9 mouse cellular contexts compared by ENCODE assay signal in genomic region chr14:79321152-79321551, GRCm38 (mm10). TPM values are rescaled to one million over a fixed set of nuclear protein-coding genes. Genes with fewer than 3 reads are reported as not detected.
DNase-seq lines count a peak whose midpoint lies in the region; ATAC-seq and TF ChIP-seq lines count a peak whose summit lies in the region.
"Had no signal": no experiment of that assay in that cellular context is flagged by ENCODE, and none has a peak within 500 bp of the region (broad histone marks: within the 10 kb centered on the region; RNA-seq: fewer than 3 reads in every experiment).

No protein-coding gene starts in this region.

- no peaks in the 10 kb centered on the region for H3K9me3 ChIP-seq in embryonic facial prominence, embryonic 14.5 days (ENCODE audit: control insufficient read depth, low read length)
- no peaks in the 10 kb centered on the region for H3K9me3 ChIP-seq in liver, postnatal 0 days (ENCODE audit: low read length)
- H3K9me3 ChIP-seq: G1E had no signal

- DNase-seq in adrenal gland, postnatal 36 days, result peak; percentile 8 to 21
- DNase-seq in adrenal gland, postnatal 4 days (ENCODE audit: low spot score in 2 of 2), result no peak
- peak; percentile 72 for DNase-seq in CD4-positive, CD25-positive, alpha-beta regulatory T cell, adult 2 months (ENCODE audit: low read depth, low spot score)
- DNase-seq in embryonic facial prominence, embryonic 14.5 days (ENCODE audit: low spot score), result peak; percentile 74
- no peak for DNase-seq in liver, postnatal 0 days
- no peak for DNase-seq in left cerebral cortex, postnatal 36 days (ENCODE audit: low spot score in 2 of 2)

- peak; percentile 76 for ATAC-seq in embryonic facial prominence, embryonic 14.5 days (ENCODE audit: low read depth)
- peak; percentile 76 for ATAC-seq in inflammation-experienced regulatory T-cells, adult 6 months
- 0 out of 2 replicates have a peak, but pooled peaks have one; percentile 35 for ATAC-seq in liver, postnatal 0 days

- H3K36me3 ChIP-seq in embryonic facial prominence, embryonic 14.5 days (ENCODE audit: control insufficient read depth, insufficient read depth, low read length), result no peaks in the 10 kb centered on the region
- H3K36me3 ChIP-seq in liver, postnatal 0 days (replicated peaks; ENCODE audit: insufficient read depth, low read length), result no peaks in the 10 kb centered on the region
- no peaks in the 10 kb centered on the region for H3K36me3 ChIP-seq in small intestine, adult 2 months (ENCODE audit: control insufficient read depth, insufficient read depth, low read length)
- H3K36me3 ChIP-seq: G1E had no signal

- 23% methylated on average over 8 of the region's 8 CpGs for whole genome bisulfite sequencing in embryonic facial prominence, embryonic 14.5 days
- 31% methylated on average over 8 of the region's 8 CpGs for WGBS in liver, postnatal 0 days (ENCODE audit: insufficient replicate concordance)
- 36% methylated on average over 8 of the region's 8 CpGs for WGBS in small intestine, adult 2 months

- no peaks in the 10 kb centered on the region for H3K27me3 ChIP-seq in embryonic facial prominence, embryonic 14.5 days (replicated peaks; ENCODE audit: control insufficient read depth, insufficient read depth, low read length)
- no peaks in the 10 kb centered on the region for H3K27me3 ChIP-seq in liver, postnatal 0 days (ENCODE audit: insufficient read depth, low read length)
- no peaks in the 10 kb centered on the region for H3K27me3 ChIP-seq in small intestine, adult 2 months (ENCODE audit: control insufficient read depth, insufficient read depth, low read length)

- no peak overlapping the region for H3K4me2 ChIP-seq in embryonic facial prominence, embryonic 14.5 days (ENCODE audit: low read depth, low read length)
- no peak overlapping the region for H3K4me2 ChIP-seq in liver, postnatal 0 days (ENCODE audit: low read depth, low read length)

- no peak overlapping the region for H3K27ac ChIP-seq in embryonic facial prominence, embryonic 14.5 days (replicated peaks; ENCODE audit: low read depth, low read length)
- no peak overlapping the region for H3K27ac ChIP-seq in liver, postnatal 0 days (ENCODE audit: low read depth)
- no peak overlapping the region for H3K27ac ChIP-seq in small intestine, adult 2 months (ENCODE audit: insufficient read depth, low read depth, low read length)

- TF ChIP-seq CTCF in liver, postnatal 0 days (IDR thresholded peaks at IDR 0.05; ENCODE audit: low read depth), result peak; percentile 80
- TF ChIP-seq CTCF in small intestine, adult 2 months (IDR thresholded peaks at IDR 0.05; ENCODE audit: extremely low read depth, insufficient read length, insufficient replicate concordance, low read depth, low read length), result peak; percentile 28; the same call in 1 of the 2 replicates

- no peaks in the 10 kb centered on the region for H3K4me1 ChIP-seq in embryonic facial prominence, embryonic 14.5 days (ENCODE audit: control insufficient read depth, insufficient read depth, low read length)
- no peaks in the 10 kb centered on the region for H3K4me1 ChIP-seq in liver, postnatal 0 days (ENCODE audit: insufficient read depth)
- no peaks in the 10 kb centered on the region for H3K4me1 ChIP-seq in small intestine, adult 2 months (ENCODE audit: control insufficient read depth, insufficient read depth, insufficient read length, low read length)

- H3K9ac ChIP-seq in embryonic facial prominence, embryonic 14.5 days (ENCODE audit: low read depth, low read length), result no peak overlapping the region
- H3K9ac ChIP-seq in liver, postnatal 0 days (replicated peaks), result no peak overlapping the region

- H3K4me3 ChIP-seq in embryonic facial prominence, embryonic 14.5 days (ENCODE audit: low read depth, low read length), result no peak overlapping the region
- no peak overlapping the region for H3K4me3 ChIP-seq in liver, postnatal 0 days (ENCODE audit: low read depth, low read length)
- H3K4me3 ChIP-seq in small intestine, adult 2 months (ENCODE audit: low read depth, low read length), result no peak overlapping the region

- intact Hi-C loops in left cerebral cortex, postnatal 36 days (cut with DNase I), result no loop called here

- TF ChIP-seq EP300 in liver, postnatal 0 days (IDR thresholded peaks at IDR 0.05; ENCODE audit: low read depth), result no peak

- TF ChIP-seq POLR2A in small intestine, adult 2 months (IDR thresholded peaks at IDR 0.05; ENCODE audit: low read depth, low read length), result no peak

RNA-seq across cellular contexts. Expression of gene Rgcc, which starts 19.7 kb away (rescaled TPM):
- total RNA-seq in adrenal gland, postnatal 36 days (2021), result 100 to 1,000 TPM; 122 to 238 TPM
- 10 to 100 TPM; 72.3 to 97.8 TPM for total RNA-seq in adrenal gland, postnatal 4 days (2021)
- polyA plus RNA-seq in embryonic facial prominence, embryonic 14.5 days (2014; fragmentation: Nextera tagmentation; extraction: Ambion mirVana), result 74.8 and 89.5 TPM in 2 replicates
- polyA plus RNA-seq in inflammation-experienced regulatory T-cells, adult 6 months (2017; shearing (Covaris generic)), result 10 to 100 TPM; 31.1 to 35.0 (median 32.7) TPM
- 98.4 and 102 TPM in 2 replicates for polyA plus RNA-seq in liver, postnatal 0 days (2015; fragmentation: Nextera tagmentation; extraction: Ambion mirVana)
- 29.9 and 42.1 TPM in 2 replicates for polyA plus RNA-seq in small intestine, adult 2 months (2012; rRNA removed)
- 10 to 100 TPM; 30.1 to 39.0 TPM for total RNA-seq in left cerebral cortex, postnatal 36 days (2021)
- total RNA-seq: G1E had no signal
- polyA plus RNA-seq: G1E had no signal

Comparison
In these comparisons a context has a peak if more than half of its experiments do, and no peak if none do; other contexts are left out.
1. DNase-seq: peak in adrenal gland, postnatal 36 days (2 of 2), CD4-positive, CD25-positive, alpha-beta regulatory T cell, adult 2 months (single experiment) and embryonic facial prominence, embryonic 14.5 days (single experiment); none in adrenal gland, postnatal 4 days (0 of 2), liver, postnatal 0 days (single experiment) and left cerebral cortex, postnatal 36 days (0 of 2).
2. Peak in every context shown above with its lines, with median percentiles within 50 percentile points of each other: ATAC-seq.